Mouse (Mus musculus) frontal cortex, postnatal 10 days (tissue): ENCODE data around the gene Rtel1.

Source experiments
- DNase-seq, 2 experiments: peaks; one replicate each; pipeline ENCODE4 v3.0.0; 2022; ENCODE audit warnings: low spot score in 2 of 2, mixed read lengths in 1 of 2

Rtel1 gene

GRCm38 (mm10) chr2:181319248-181320102, at the start of gene Rtel1:
Gene Rtel1, plus strand, starts transcription at chr2:181319739.
- peak; percentile 64 to 80 for DNase-seq

GRCm38 (mm10) chr2:181272092-181272491, 47.4 kb upstream of the Rtel1 start:
- no peak for DNase-seq

- no peak for DNase-seq
Measured at GRCm38 (mm10) chr2:181273829-181274228, 45.7 kb upstream of the Rtel1 start.

GRCm38 (mm10) chr2:181274639-181275038, 44.9 kb upstream of the Rtel1 start:
- DNase-seq: no peak

GRCm38 (mm10) chr2:181276766-181277165, 42.8 kb upstream of the Rtel1 start:
- DNase-seq: no peak

GRCm38 (mm10) chr2:181277866-181278265, 41.7 kb upstream of the Rtel1 start:
- DNase-seq: no peak

GRCm38 (mm10) chr2:181279968-181280367, 39.6 kb upstream of the Rtel1 start:
- no peak for DNase-seq

GRCm38 (mm10) chr2:181286629-181287337, 32.8 kb upstream of the Rtel1 start:
- no peak for DNase-seq

GRCm38 (mm10) chr2:181287338-181287957, 32.1 kb upstream of the Rtel1 start:
- DNase-seq: peak; percentile 75 to 81

- peak; percentile 91 to 92 for DNase-seq
Measured at GRCm38 (mm10) chr2:181287958-181288350, 31.6 kb upstream of the Rtel1 start, which contains the start of gene Gmeb2. Gene Gmeb2, minus strand, starts transcription at chr2:181288035.

- DNase-seq: no peak
Measured at GRCm38 (mm10) chr2:181288691-181289090, 30.8 kb upstream of the Rtel1 start.

- DNase-seq: no peak
Measured at GRCm38 (mm10) chr2:181290937-181291336, 28.6 kb upstream of the Rtel1 start.

- no peak for DNase-seq
Measured at GRCm38 (mm10) chr2:181302041-181302440, 17.5 kb upstream of the Rtel1 start.

- no peak for DNase-seq
Measured at GRCm38 (mm10) chr2:181304944-181305343, 14.6 kb upstream of the Rtel1 start.

- DNase-seq: peak in 1 of 2 experiments; percentile 55
Measured at GRCm38 (mm10) chr2:181307144-181307804, 12.3 kb upstream of the Rtel1 start.

- no peak for DNase-seq
Measured at GRCm38 (mm10) chr2:181312435-181312834, 7.1 kb upstream of the Rtel1 start.

- DNase-seq: no peak
Measured at GRCm38 (mm10) chr2:181313006-181313343, 6.6 kb upstream of the Rtel1 start.

- peak in 1 of 2 experiments; percentile 47 for DNase-seq
Measured at GRCm38 (mm10) chr2:181313344-181314079, 6.0 kb upstream of the Rtel1 start.

- DNase-seq: peak; percentile 56 to 73
Measured at GRCm38 (mm10) chr2:181314080-181314810, 5.3 kb upstream of the Rtel1 start, which contains the start of gene Stmn3. Gene Stmn3, minus strand, starts transcription at chr2:181314500.

- no peak for DNase-seq
Measured at GRCm38 (mm10) chr2:181320103-181320499, 562 bp downstream of the Rtel1 start.
